Mouse (Mus musculus): ENCODE results near the gene Ints2.

GRCm38 (mm10) chr11:86200460-86201021, 56.8 kb downstream of the Ints2 start:
- TF ChIP-seq CTCF (IDR thresholded peaks at IDR 0.05; ENCODE audit: borderline replicate concordance, control insufficient read depth, extremely low read depth, insufficient read depth, low read length, poor library complexity) (no peak), POLR2A (IDR thresholded peaks at IDR 0.05; ENCODE audit: control insufficient read depth, extremely low read depth, insufficient read depth, low read length, poor library complexity) (no peak)

Measured in thymus, adult 2 months (tissue).